Mouse (Mus musculus) spleen, postnatal 36 days (tissue): ENCODE measurements around the gene H6pd.
A peak's percentile ranks its signal among the peaks of the same experiment; 100 is the strongest.
"Not testable (repeated sequence)": the region's sequence is repeated elsewhere in the genome, so short reads cannot be mapped to it uniquely, and the experiment has no call there.

ENCODE experiments used
- DNase-seq, 2 experiments: peaks; one replicate each; pipeline ENCODE4 v3.0.0; 2022; ENCODE audit warnings: low spot score in 2 of 2, mixed read lengths in 1 of 2

H6pd gene

GRCm38 (mm10) chr4:150008853-150009586 is at the start of gene H6pd:
H6pd (minus strand) TSS chr4:150009023.
- peak; percentile 91 for DNase-seq

- DNase-seq = no peak
These were observed 48.9 kb upstream of the H6pd start for GRCm38 (mm10) chr4:150057722-150058121.

- DNase-seq = no peak
These were observed 47.3 kb upstream of the H6pd start for GRCm38 (mm10) chr4:150056171-150056570.

- DNase-seq = no peak
These were observed 43.6 kb upstream of the H6pd start for GRCm38 (mm10) chr4:150052380-150052779.

- DNase-seq = no peak
These were observed 42.7 kb upstream of the H6pd start for GRCm38 (mm10) chr4:150051514-150051913.

GRCm38 (mm10) chr4:150049564-150050226 is 40.9 kb upstream of the H6pd start:
- DNase-seq = no peak

- DNase-seq = no peak
These were observed 40.3 kb upstream of the H6pd start for GRCm38 (mm10) chr4:150049157-150049513.

GRCm38 (mm10) chr4:150048478-150049156 is 39.8 kb upstream of the H6pd start:
- DNase-seq = no peak

- DNase-seq = peak in 1 of 2 experiments; percentile 19
These were observed 39.2 kb upstream of the H6pd start for GRCm38 (mm10) chr4:150048038-150048437.

- no peak for DNase-seq
These were observed 34.8 kb upstream of the H6pd start for GRCm38 (mm10) chr4:150043591-150043990.

GRCm38 (mm10) chr4:150041346-150042110 is 32.7 kb upstream of the H6pd start:
- DNase-seq = no peak

- not testable (repeated sequence) for DNase-seq
These were observed 32.0 kb upstream of the H6pd start for GRCm38 (mm10) chr4:150040856-150041255.

GRCm38 (mm10) chr4:150040003-150040581 is 31.3 kb upstream of the H6pd start:
- no peak for DNase-seq

GRCm38 (mm10) chr4:150038533-150038932 is 29.7 kb upstream of the H6pd start:
- no peak for DNase-seq

- no peak for DNase-seq
These were observed 27.3 kb upstream of the H6pd start for GRCm38 (mm10) chr4:150036094-150036493.

GRCm38 (mm10) chr4:150035280-150035679 is 26.5 kb upstream of the H6pd start:
- DNase-seq = peak; percentile 64 to 73

- DNase-seq = no peak
These were observed 24.4 kb upstream of the H6pd start for GRCm38 (mm10) chr4:150033261-150033671.

GRCm38 (mm10) chr4:150031234-150031890 is 22.5 kb upstream of the H6pd start:
- no peak for DNase-seq

- peak; percentile 24 to 33 for DNase-seq
These were observed 21.8 kb upstream of the H6pd start for GRCm38 (mm10) chr4:150030449-150031233.

GRCm38 (mm10) chr4:150029885-150030284 is 21.1 kb upstream of the H6pd start:
- DNase-seq = no peak
